Mouse (Mus musculus) forebrain, embryonic 13.5 days (tissue): ENCODE data around the gene Slc24a4. TPM values are rescaled to one million over a fixed set of nuclear protein-coding genes. Genes with fewer than 3 reads are reported as not detected.

Experiments used
- ATAC-seq: fragments of 200-750 bp; cut with Nextera tagmentation; 2 replicates; pipeline ENCODE4 v1.8.0; 2017
- H3K27ac ChIP-seq: fragments of 300-500 bp; sonication (generic); 2 replicates; pipeline ENCODE4 v1.5.1; 2015; ENCODE audit warnings: inconsistent platforms, mild to moderate bottlenecking, moderate library complexity
- H3K27me3 ChIP-seq: fragments of 300-500 bp; sonication (generic); 2 replicates; pipeline ENCODE4 v1.6.1; 2015; ENCODE audit warnings: mild to moderate bottlenecking, inconsistent platforms
- H3K36me3 ChIP-seq: fragments of 300-500 bp; sonication (generic); 2 replicates; pipeline ENCODE4 v1.6.1; 2015; ENCODE audit warnings: mild to moderate bottlenecking, inconsistent platforms; ENCODE audit not compliant: poor library complexity, severe bottlenecking
- H3K4me1 ChIP-seq: fragments of 300-500 bp; sonication (generic); 2 replicates; pipeline ENCODE4 v1.6.1; 2015; ENCODE audit warnings: inconsistent platforms
- H3K4me2 ChIP-seq: fragments of 300-500 bp; sonication (generic); 2 replicates; pipeline ENCODE4 v1.6.1; 2015; ENCODE audit warnings: inconsistent platforms, mild to moderate bottlenecking, moderate library complexity
- H3K4me3 ChIP-seq: fragments of 300-500 bp; sonication (generic); 2 replicates; pipeline ENCODE4 v1.5.1; 2015; ENCODE audit warnings: mild to moderate bottlenecking, inconsistent platforms
- H3K9ac ChIP-seq: fragments of 300-500 bp; sonication (generic); 2 replicates; pipeline ENCODE4 v1.6.1; 2015; ENCODE audit warnings: mild to moderate bottlenecking, inconsistent platforms
- H3K9me3 ChIP-seq: fragments of 300-500 bp; sonication (generic); replicated peaks from 2 replicates; pipeline ENCODE4 v1.6.1; 2016; ENCODE audit warnings: inconsistent platforms
- WGBS: fragments of 180-500 bp; shearing (Covaris S2); methylation state at CpG from one replicate; pipeline ENCODE4 v1.1.7; 2015; 5-methylcytosine and 5-hydroxymethylcytosine counted together
- polyA plus RNA-seq: library from polyadenylated mRNA; unstranded; fragments of >200 nt; fragmentation: Nextera tagmentation; extraction: Ambion mirVana; gene quantifications from 2 replicates; pipeline ENCODE4 v1.2.1, GENCODE M21; 2015

Gene Slc24a4
- polyA plus RNA-seq, 1 experiment from 2014 or later, result 0.32 TPM

DNA sequence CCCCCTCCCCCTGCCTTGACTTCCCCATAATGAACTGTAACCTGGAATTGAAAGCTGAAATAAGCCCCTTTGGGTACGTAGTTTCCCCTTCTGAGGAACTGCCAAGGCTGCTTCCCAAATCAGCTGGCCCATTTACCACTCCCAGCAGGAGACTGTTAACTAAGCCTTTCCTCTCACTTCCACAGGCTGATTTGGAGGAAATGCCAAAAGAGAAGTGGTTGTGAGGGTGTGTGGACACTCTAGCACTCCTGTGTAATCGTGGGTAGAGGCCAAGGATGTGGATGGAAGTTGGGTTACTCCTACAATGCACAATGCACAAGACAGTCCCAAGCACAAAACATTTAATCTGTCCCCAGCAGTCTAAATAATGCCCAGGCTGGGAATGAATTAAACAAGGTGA, 153.6 kb downstream of the Slc24a4 start:
- H3K27ac ChIP-seq, result no peak overlapping the region
- H3K36me3 ChIP-seq, result no peaks in the 10 kb centered on the region
- H3K9me3 ChIP-seq, result peaks cover 4% of the 10 kb centered on the region; the same call in 1 of the 2 replicates
- peaks cover 9% of the 10 kb centered on the region for H3K27me3 ChIP-seq
- H3K4me2 ChIP-seq, result peak overlapping the region; percentile 85; the same call in 1 of the 2 replicates
- ATAC-seq, result no peak
- 49% methylated on average over 2 of the region's 2 CpGs for WGBS
- no peak overlapping the region for H3K9ac ChIP-seq
- peaks cover 20% of the 10 kb centered on the region for H3K4me1 ChIP-seq
- H3K4me3 ChIP-seq, result peak overlapping the region; percentile 53; the same call in 1 of the 2 replicates

DNA sequence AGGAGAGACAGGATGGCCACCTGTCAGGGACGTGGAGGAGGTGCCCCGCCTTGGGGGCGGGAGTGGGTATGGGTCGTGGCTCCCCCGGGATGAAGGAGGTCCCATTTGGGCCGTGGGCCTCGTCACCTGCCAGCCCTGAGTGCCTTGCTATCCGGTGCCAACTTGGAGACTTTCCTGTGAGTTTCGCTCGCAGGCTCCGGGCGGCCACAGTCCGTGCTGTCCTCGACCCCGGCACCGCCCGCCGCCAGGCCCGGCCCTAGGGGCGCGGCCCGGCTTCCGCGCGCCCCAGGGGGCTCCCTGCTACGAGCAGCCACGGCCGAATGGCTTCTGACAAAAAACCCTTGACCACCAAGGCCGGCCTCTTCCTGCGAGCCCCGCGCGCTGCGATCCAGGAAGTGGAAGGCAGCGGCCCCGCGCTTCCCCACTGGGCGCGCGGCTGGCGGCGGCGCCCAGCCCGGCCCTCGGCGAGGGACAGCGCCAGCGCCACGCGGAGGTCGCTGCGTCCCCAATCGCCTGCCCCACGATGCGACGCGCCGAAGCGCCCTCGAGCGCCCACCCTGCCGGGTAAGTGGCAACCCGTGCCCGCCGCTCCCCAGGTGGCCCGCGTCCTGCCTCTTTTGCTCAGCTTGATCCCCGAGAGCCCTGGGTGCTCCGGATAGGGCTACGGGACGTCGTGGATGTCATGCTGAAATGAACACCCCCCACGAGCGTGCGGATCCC, 154.4 kb downstream of the Slc24a4 start, which contains the start of gene Rin3:
Gene Rin3 (plus strand): TSS at position 286 of the 720 bp plus-strand sequence.
- H3K9ac ChIP-seq, result peak within 1 kb of the TSS; percentile 73
- H3K27me3 ChIP-seq, result peaks cover 9% of the 10 kb centered on the region
- under 1% methylated on average over 71 of the region's 75 CpGs for WGBS
- H3K4me3 ChIP-seq, result peak within 1 kb of the TSS; percentile 53
- no peaks in the 10 kb centered on the region for H3K36me3 ChIP-seq
- ATAC-seq, result peak; percentile 50
- peak within 1 kb of the TSS; percentile 85 for H3K4me2 ChIP-seq
- H3K4me1 ChIP-seq, result peaks cover 20% of the 10 kb centered on the region
- peak within 1 kb of the TSS; percentile 44; the same call in 1 of the 2 replicates for H3K27ac ChIP-seq
- H3K9me3 ChIP-seq, result peaks cover 4% of the 10 kb centered on the region; the same call in 1 of the 2 replicates

DNA sequence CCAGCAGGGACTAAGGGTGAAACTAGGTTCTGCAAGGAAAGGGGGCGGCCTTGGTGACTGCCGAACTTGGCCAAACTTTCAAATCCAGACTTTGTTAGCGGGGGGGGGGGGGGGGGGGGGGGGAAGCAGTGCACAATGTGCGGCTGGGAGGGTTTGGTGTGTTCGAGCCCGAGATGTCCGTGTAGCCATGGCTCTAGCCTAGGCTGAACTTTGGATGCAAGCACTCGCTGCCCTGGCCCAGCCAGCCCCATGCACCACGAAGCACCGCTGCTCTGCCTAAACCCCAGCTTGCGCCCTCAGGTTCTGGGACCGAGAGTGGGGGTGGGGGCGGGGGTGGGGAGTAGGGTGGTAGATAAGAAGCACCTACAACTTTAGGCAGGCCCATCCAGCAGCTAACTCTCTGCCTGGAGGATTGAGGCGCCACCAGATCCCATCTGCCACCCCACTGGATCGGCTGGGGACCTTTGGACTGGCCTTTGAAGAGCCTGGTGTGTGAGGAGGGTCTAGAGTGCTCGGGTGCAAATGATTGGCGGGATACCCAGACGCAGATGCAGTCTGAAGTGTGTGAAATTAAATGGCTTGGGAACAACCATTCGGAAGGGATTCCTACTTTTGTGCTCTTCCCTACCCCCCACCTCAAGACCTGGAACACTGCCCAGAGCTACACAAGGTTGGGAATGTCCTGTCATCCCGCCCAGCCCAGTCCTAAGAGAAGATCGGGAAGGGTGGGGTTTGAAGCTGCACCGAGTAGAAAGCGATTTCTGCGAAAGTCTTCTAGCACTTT, 155.1 kb downstream of the Slc24a4 start:
- H3K27me3 ChIP-seq, result peaks cover 9% of the 10 kb centered on the region
- H3K4me3 ChIP-seq, result peak overlapping the region; percentile 53
- peak overlapping the region; percentile 44; the same call in 1 of the 2 replicates for H3K27ac ChIP-seq
- 6% methylated on average over 21 of the region's 24 CpGs for WGBS
- peak overlapping the region; percentile 73 for H3K9ac ChIP-seq
- peak; percentile 65 for ATAC-seq
- H3K4me1 ChIP-seq, result peaks cover 20% of the 10 kb centered on the region
- peaks cover under 1% of the 10 kb centered on the region; the same call in 1 of the 2 replicates for H3K9me3 ChIP-seq
- H3K4me2 ChIP-seq, result peak overlapping the region; percentile 85
- no peaks in the 10 kb centered on the region for H3K36me3 ChIP-seq

DNA sequence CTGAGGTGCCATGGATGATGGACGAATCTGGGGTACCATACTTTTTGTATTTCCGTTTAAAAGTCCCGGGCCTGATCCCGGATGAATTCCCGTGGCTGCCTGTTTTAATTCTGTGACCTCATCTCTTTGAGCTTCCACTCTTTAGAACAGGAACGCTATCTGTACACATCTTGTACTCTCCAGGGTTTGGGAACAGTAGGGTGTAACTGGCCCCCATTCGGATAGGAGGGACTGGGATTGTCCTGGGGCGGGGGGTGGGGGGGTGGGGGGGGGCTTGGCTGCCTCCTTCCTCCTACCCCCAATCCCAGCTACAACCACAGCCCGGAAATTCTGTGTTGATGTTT, 155.7 kb downstream of the Slc24a4 start:
- Histone ChIP-seq H3K36me3 (no peaks in the 10 kb centered on the region), H3K27me3 (peaks cover 9% of the 10 kb centered on the region), H3K9ac (no peak overlapping the region), H3K9me3 (no peaks in the 10 kb centered on the region), H3K4me1 (peaks cover 20% of the 10 kb centered on the region), H3K4me2 (peak overlapping the region; percentile 85), H3K27ac (no peak overlapping the region), H3K4me3 (0 out of 2 replicates have a peak overlapping the region, but pooled peaks have one; percentile 53)
- no peak for ATAC-seq
- 29% methylated on average over 9 of the region's 9 CpGs for WGBS

DNA sequence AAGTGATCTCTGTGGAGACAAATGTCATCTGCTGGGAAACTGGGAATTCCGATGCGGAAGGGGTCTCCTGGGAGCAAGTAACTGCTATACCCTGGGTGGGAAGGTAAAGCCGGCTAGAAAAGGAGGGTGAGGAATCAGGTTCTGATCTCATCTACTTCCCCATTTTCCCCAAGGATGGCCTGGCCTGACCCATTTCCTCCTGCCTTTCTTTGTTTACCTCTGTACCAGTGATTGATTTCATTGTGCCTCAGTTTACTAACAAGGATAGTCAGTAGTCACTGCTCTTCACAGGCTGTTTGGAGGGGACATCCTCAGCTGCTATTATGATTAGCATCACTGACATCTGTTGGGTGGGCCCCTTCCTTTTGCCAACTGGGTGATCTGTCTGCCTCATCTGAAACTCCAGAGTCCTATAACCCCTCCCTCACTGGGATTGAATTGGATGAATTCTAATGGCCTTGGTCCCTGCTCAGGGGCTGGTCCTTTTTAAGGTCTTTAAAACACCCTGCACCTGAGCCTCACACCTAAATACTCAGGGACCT, 156.2 kb downstream of the Slc24a4 start:
- Histone ChIP-seq H3K9ac (no peak overlapping the region), H3K4me3 (no peak overlapping the region), H3K4me1 (peaks cover 20% of the 10 kb centered on the region), H3K27ac (no peak overlapping the region), H3K36me3 (no peaks in the 10 kb centered on the region), H3K9me3 (no peaks in the 10 kb centered on the region), H3K4me2 (peak overlapping the region; percentile 85; the same call in 1 of the 2 replicates), H3K27me3 (peaks cover 9% of the 10 kb centered on the region)
- WGBS, result 63% methylated on average over 3 of the region's 3 CpGs
- ATAC-seq, result no peak

DNA sequence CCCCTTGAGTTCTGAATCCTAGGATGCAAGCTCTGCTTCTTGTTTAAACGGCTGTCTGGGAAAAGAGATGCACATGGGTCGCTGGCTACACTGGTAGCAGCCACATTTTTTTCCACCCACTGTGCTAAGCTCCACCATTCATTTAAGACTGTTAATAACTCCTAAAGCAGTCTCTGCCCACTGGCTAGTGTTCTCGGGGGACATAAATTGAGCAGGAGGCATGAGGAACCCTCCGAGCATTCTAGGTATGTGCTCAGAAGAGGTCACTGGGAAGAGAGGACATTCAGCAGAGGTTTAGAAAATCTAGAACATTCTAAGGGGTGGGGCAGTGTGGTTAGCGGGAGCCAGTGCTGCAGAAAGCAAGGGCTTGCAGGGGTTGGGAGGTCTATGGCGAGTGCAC, 156.8 kb downstream of the Slc24a4 start:
- no peak overlapping the region for H3K4me3 ChIP-seq
- WGBS, result 72% methylated on average over 6 of the region's 6 CpGs
- no peaks in the 10 kb centered on the region for H3K9me3 ChIP-seq
- H3K9ac ChIP-seq, result no peak overlapping the region
- H3K36me3 ChIP-seq, result no peaks in the 10 kb centered on the region
- peaks cover 9% of the 10 kb centered on the region for H3K27me3 ChIP-seq
- peaks cover 20% of the 10 kb centered on the region for H3K4me1 ChIP-seq
- no peak overlapping the region for H3K4me2 ChIP-seq
- ATAC-seq, result no peak
- no peak overlapping the region for H3K27ac ChIP-seq

DNA sequence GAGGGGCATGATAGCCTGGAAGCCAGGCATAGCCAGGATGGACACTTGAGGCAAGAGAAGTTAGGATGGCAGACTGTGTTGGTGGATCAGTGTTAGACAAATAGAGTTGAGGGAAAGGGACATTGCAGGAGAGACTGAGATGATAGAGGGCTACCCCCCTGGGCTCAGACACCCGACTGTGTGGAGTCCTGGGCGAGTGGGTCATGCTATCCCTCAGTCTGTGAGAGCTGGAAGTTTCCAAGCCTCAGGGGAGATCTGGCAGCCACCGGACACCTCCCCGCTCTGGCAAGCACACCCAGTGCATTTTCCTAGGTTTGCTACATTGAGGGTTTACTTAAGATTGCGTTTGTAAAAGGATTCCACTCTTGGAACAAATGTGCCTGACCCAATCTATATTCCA, 157.2 kb downstream of the Slc24a4 start:
- Histone ChIP-seq H3K9me3 (no peaks in the 10 kb centered on the region), H3K36me3 (no peaks in the 10 kb centered on the region), H3K27me3 (peaks cover 9% of the 10 kb centered on the region), H3K9ac (no peak overlapping the region), H3K27ac (no peak overlapping the region), H3K4me3 (no peak overlapping the region), H3K4me2 (no peak overlapping the region), H3K4me1 (peaks cover 20% of the 10 kb centered on the region)
- WGBS, result 86% methylated on average over 5 of the region's 5 CpGs
- no peak for ATAC-seq

DNA sequence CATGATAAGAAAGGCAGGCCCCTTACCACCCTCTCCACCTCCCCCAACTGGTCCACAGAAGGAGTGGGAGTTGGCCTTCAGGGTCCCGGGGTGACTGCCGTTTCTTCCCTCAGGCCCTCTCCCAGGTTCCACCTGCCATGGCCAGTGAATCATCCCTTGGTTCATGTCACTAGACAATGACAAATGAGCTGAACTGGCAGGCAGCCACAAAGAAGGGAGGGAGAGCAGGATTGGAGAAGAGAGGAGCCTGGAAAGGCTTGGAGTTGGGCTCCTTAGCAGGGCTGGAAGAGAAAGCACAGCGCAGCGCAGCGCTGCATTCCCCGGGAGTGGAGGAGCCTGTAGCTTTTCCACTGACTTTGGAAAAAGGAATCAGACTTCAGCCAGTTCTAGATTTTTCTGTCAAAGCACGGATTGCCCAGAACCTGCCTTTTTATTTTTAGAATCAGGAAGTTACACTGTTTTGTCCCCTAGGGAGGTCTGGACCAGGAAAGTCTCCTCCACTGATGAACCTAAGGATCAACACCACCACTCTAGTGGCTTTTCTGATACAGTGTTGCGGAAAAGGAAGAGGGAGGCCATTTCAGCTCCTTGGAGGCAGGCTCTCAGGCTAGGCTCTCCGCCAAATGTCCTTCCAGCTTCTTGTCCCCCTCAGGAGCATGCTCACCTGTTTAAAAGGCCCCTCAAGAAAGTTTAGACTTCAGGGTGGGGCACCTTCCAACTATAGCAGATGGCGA, 158.3 kb downstream of the Slc24a4 start:
- 82% methylated on average over 10 of the region's 10 CpGs for WGBS
- H3K9ac ChIP-seq, result no peak overlapping the region
- H3K4me3 ChIP-seq, result no peak overlapping the region
- H3K27me3 ChIP-seq, result peaks cover 9% of the 10 kb centered on the region
- no peak overlapping the region for H3K4me2 ChIP-seq
- no peaks in the 10 kb centered on the region for H3K9me3 ChIP-seq
- ATAC-seq, result no peak
- no peak overlapping the region for H3K27ac ChIP-seq
- H3K4me1 ChIP-seq, result peaks cover 20% of the 10 kb centered on the region
- H3K36me3 ChIP-seq, result no peaks in the 10 kb centered on the region

DNA sequence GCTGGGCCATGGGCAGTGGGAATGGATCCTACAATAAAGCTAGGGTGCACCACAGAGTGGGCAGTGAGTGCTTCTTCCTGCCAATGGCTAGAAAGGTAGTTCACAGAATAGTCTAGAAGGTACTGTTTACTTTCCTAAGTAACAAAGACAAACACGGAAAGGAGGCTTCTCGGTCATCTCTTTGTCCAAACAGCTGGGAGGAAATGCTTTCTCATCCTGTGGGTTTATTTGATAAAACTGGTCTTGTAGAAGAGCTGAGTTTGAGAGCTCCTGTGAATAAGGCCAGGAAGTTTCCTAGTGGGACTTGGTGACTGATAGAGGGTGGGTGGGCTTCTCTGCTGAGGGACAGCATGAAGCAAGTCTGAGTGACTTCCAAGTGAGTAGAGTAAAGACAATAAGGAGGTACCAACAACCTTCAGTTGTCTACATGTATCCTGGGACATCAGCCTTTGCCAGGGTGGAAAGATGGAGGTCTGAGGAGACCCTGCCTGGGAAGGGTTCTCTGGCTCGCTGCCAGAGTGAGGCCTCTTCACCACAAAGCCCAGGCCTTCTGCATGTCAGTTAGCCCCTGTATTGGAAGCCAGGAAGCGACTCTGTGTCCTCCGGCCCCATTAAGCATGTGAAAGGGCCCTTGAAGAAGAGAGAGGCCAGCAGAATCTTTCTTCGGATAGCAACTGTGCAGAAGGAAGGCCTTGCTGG, 159.5 kb downstream of the Slc24a4 start:
- H3K4me3 ChIP-seq, result no peak overlapping the region
- peaks cover 13% of the 10 kb centered on the region; the same call in 1 of the 2 replicates for H3K4me1 ChIP-seq
- no peaks in the 10 kb centered on the region for H3K36me3 ChIP-seq
- no peaks in the 10 kb centered on the region for H3K27me3 ChIP-seq
- H3K27ac ChIP-seq, result no peak overlapping the region; the same call in 1 of the 2 replicates
- no peaks in the 10 kb centered on the region for H3K9me3 ChIP-seq
- no peak overlapping the region for H3K4me2 ChIP-seq
- H3K9ac ChIP-seq, result no peak overlapping the region
- no peak for ATAC-seq
- 75% methylated on average over 6 of the region's 6 CpGs for WGBS

DNA sequence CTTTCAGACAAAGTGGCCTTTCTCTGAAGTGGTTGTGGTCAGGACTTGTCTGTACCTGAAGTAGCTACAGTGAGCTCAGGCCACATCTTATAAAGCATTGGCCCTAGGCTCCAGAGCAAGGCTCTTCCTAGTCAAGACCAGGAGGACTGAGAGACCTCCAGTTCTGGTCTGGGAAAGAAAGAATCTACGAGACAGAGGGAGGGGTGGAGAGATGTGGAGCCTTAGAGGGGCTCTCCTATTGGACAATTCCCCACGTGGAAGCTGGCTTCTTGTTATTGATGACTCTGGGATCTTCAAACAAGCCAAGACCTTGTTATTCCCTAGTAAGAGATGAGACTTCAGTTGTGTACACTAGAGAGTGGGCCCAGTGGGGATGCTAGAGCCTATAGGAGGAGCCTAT, 160.3 kb downstream of the Slc24a4 start:
- Histone ChIP-seq H3K27ac (no peak overlapping the region), H3K4me3 (no peak overlapping the region), H3K4me1 (peaks cover 6% of the 10 kb centered on the region; the same call in 1 of the 2 replicates), H3K36me3 (no peaks in the 10 kb centered on the region), H3K9ac (no peak overlapping the region), H3K27me3 (no peaks in the 10 kb centered on the region), H3K4me2 (no peak overlapping the region), H3K9me3 (no peaks in the 10 kb centered on the region)
- WGBS, result 29% methylated on average over 2 of the region's 2 CpGs
- no peak for ATAC-seq

DNA sequence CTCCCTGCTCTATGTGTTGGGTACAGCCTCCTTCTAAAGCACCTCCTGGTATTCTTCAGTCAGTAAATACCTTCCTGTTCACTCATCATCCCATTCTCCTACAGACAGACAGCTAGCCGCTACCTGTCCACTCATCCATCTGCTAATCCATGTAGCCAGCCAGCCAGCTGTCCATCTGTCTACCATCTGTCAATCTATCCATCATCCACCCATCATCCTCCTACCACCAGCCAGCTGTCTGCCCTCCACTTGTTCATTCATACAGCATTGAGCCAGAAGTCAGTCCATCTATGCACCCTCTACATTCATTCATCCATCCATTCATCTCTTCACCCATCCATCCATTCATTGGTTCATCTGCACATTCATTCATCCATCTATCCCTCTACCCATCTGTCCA, 161.0 kb downstream of the Slc24a4 start:
- no peak overlapping the region for H3K4me2 ChIP-seq
- no peak overlapping the region for H3K27ac ChIP-seq
- no peaks in the 10 kb centered on the region for H3K9me3 ChIP-seq
- H3K4me3 ChIP-seq, result no peak overlapping the region
- no peak overlapping the region for H3K9ac ChIP-seq
- 0 out of 2 replicates have a peak, but pooled peaks cover 3% of the 10 kb centered on the region for H3K4me1 ChIP-seq
- no peaks in the 10 kb centered on the region for H3K27me3 ChIP-seq
- H3K36me3 ChIP-seq, result no peaks in the 10 kb centered on the region
- 87% methylated on average over 1 of the region's 1 CpGs for WGBS
- ATAC-seq, result no peak
